Mouse (Mus musculus) hindbrain, embryonic 13.5 days (tissue): Measurements from ENCODE around the gene 9430007A20Rik. TPM values are rescaled to one million over a fixed set of nuclear protein-coding genes. Genes with fewer than 3 reads are reported as not detected.
"Not testable (repeated sequence)": the region's sequence is repeated elsewhere in the genome, so short reads cannot be mapped to it uniquely, and the experiment has no call there.

Experiments
- ATAC-seq: fragments of 200-750 bp; cut with Nextera tagmentation; 2 replicates; pipeline ENCODE4 v1.8.0; 2017; ENCODE audit warnings: moderate TSS enrichment; ENCODE audit not compliant: low FRiP score
- H3K27ac ChIP-seq: fragments of 300-500 bp; sonication (generic); 2 replicates; pipeline ENCODE4 v1.5.1; 2015; ENCODE audit warnings: inconsistent platforms, mild to moderate bottlenecking, moderate library complexity
- H3K27me3 ChIP-seq: fragments of 300-500 bp; sonication (generic); 2 replicates; pipeline ENCODE4 v1.6.1; 2015; ENCODE audit warnings: mild to moderate bottlenecking, inconsistent platforms
- H3K36me3 ChIP-seq: fragments of 300-500 bp; sonication (generic); 2 replicates; pipeline ENCODE4 v1.6.1; 2015; ENCODE audit warnings: mild to moderate bottlenecking, inconsistent platforms
- H3K4me1 ChIP-seq: fragments of 300-500 bp; sonication (generic); replicated peaks from 2 replicates; pipeline ENCODE4 v1.6.1; 2015; ENCODE audit warnings: inconsistent platforms
- H3K4me2 ChIP-seq: fragments of 300-500 bp; sonication (generic); 2 replicates; pipeline ENCODE4 v1.6.1; 2015; ENCODE audit warnings: inconsistent platforms, mild to moderate bottlenecking, moderate library complexity
- H3K4me3 ChIP-seq: fragments of 300-500 bp; sonication (generic); 2 replicates; pipeline ENCODE4 v1.5.1; 2015; ENCODE audit warnings: mild to moderate bottlenecking, inconsistent platforms
- H3K9ac ChIP-seq: fragments of 300-500 bp; sonication (generic); 2 replicates; pipeline ENCODE4 v1.6.1; 2015; ENCODE audit warnings: mild to moderate bottlenecking, inconsistent platforms
- H3K9me3 ChIP-seq: fragments of 300-500 bp; sonication (generic); 2 replicates; pipeline ENCODE4 v1.6.1; 2016; ENCODE audit warnings: inconsistent platforms
- WGBS: fragments of 180-500 bp; shearing (Covaris S2); methylation state at CpG from one replicate; pipeline ENCODE4 v1.1.7; 2015; 5-methylcytosine and 5-hydroxymethylcytosine counted together
- polyA plus RNA-seq: library from polyadenylated mRNA; unstranded; fragments of >200 nt; fragmentation: Nextera tagmentation; extraction: Ambion mirVana; gene quantifications from 2 replicates; pipeline ENCODE4 v1.2.1, GENCODE M21; 2015

Gene 9430007A20Rik
- not detected in 2 replicates for polyA plus RNA-seq

- 80% methylated on average over 5 of the region's 5 CpGs for WGBS
- Histone ChIP-seq H3K4me1 (no peaks in the 10 kb centered on the region), H3K9me3 (peaks cover 48% of the 10 kb centered on the region), H3K27ac (no peak within 1 kb of the TSS), H3K27me3 (no peaks in the 10 kb centered on the region), H3K36me3 (no peaks in the 10 kb centered on the region), H3K4me2 (no peak within 1 kb of the TSS), H3K9ac (no peak within 1 kb of the TSS), H3K4me3 (no peak within 1 kb of the TSS)
- ATAC-seq = no peak
These were observed at the start of gene 9430007A20Rik for GRCm38 (mm10) chr4:144519522-144519921. 9430007A20Rik (plus strand) TSS chr4:144519822.

GRCm38 (mm10) chr4:144493331-144493730, 26.3 kb upstream of the 9430007A20Rik start:
- Histone ChIP-seq H3K36me3 (no peaks in the 10 kb centered on the region), H3K9me3 (peaks cover 49% of the 10 kb centered on the region), H3K4me3 (no peak overlapping the region), H3K9ac (no peak overlapping the region), H3K27ac (no peak overlapping the region), H3K4me2 (no peak overlapping the region), H3K4me1 (no peaks in the 10 kb centered on the region), H3K27me3 (no peaks in the 10 kb centered on the region)
- no peak for ATAC-seq

- Histone ChIP-seq H3K27ac (no peak overlapping the region), H3K4me1 (no peaks in the 10 kb centered on the region), H3K4me3 (no peak overlapping the region), H3K4me2 (no peak overlapping the region), H3K36me3 (no peaks in the 10 kb centered on the region), H3K9ac (no peak overlapping the region), H3K27me3 (no peaks in the 10 kb centered on the region), H3K9me3 (peaks cover 26% of the 10 kb centered on the region)
- no peak for ATAC-seq
- WGBS = 89% methylated on average over 1 of the region's 1 CpGs
These were observed 13.1 kb upstream of the 9430007A20Rik start for GRCm38 (mm10) chr4:144506518-144506917.

GRCm38 (mm10) chr4:144544689-144545088, 25.1 kb downstream of the 9430007A20Rik start:
- WGBS = 77% methylated on average over 1 of the region's 1 CpGs
- H3K27me3 ChIP-seq = no peaks in the 10 kb centered on the region
- no peak overlapping the region for H3K4me2 ChIP-seq
- H3K4me3 ChIP-seq = no peak overlapping the region
- H3K4me1 ChIP-seq = no peaks in the 10 kb centered on the region
- H3K9me3 ChIP-seq = peaks cover 60% of the 10 kb centered on the region
- H3K9ac ChIP-seq = no peak overlapping the region
- H3K36me3 ChIP-seq = no peaks in the 10 kb centered on the region
- no peak for ATAC-seq
- H3K27ac ChIP-seq = no peak overlapping the region

- H3K4me1 ChIP-seq, H3K36me3 ChIP-seq, H3K27me3 ChIP-seq, ATAC-seq, H3K4me3 ChIP-seq, H3K9ac ChIP-seq, H3K27ac ChIP-seq, H3K4me2 ChIP-seq: not testable (repeated sequence)
- 92% methylated on average over 13 of the region's 13 CpGs for WGBS
- H3K9me3 ChIP-seq = peaks cover 65% of the 10 kb centered on the region
These were observed 25.7 kb downstream of the 9430007A20Rik start for GRCm38 (mm10) chr4:144545339-144545738.

GRCm38 (mm10) chr4:144551156-144551555, 31.5 kb downstream of the 9430007A20Rik start:
- Histone ChIP-seq H3K4me3 (no peak overlapping the region), H3K4me1 (no peaks in the 10 kb centered on the region), H3K9me3 (peaks cover 61% of the 10 kb centered on the region), H3K36me3 (no peaks in the 10 kb centered on the region), H3K4me2 (no peak overlapping the region), H3K27me3 (no peaks in the 10 kb centered on the region), H3K27ac (no peak overlapping the region), H3K9ac (no peak overlapping the region)
- ATAC-seq = no peak

GRCm38 (mm10) chr4:144559792-144560191, 40.2 kb downstream of the 9430007A20Rik start:
- no peak overlapping the region for H3K4me2 ChIP-seq
- H3K4me1 ChIP-seq = no peaks in the 10 kb centered on the region
- no peaks in the 10 kb centered on the region for H3K27me3 ChIP-seq
- no peak overlapping the region for H3K27ac ChIP-seq
- peaks cover 67% of the 10 kb centered on the region for H3K9me3 ChIP-seq
- H3K36me3 ChIP-seq = no peaks in the 10 kb centered on the region
- no peak for ATAC-seq
- no peak overlapping the region for H3K9ac ChIP-seq
- H3K4me3 ChIP-seq = no peak overlapping the region

- H3K27ac ChIP-seq = no peak overlapping the region
- H3K4me3 ChIP-seq = no peak overlapping the region
- no peaks in the 10 kb centered on the region for H3K4me1 ChIP-seq
- H3K9me3 ChIP-seq = peaks cover 61% of the 10 kb centered on the region
- ATAC-seq = no peak
- no peaks in the 10 kb centered on the region for H3K36me3 ChIP-seq
- no peaks in the 10 kb centered on the region for H3K27me3 ChIP-seq
- 68% methylated on average over 2 of the region's 2 CpGs for WGBS
- no peak overlapping the region for H3K9ac ChIP-seq
- no peak overlapping the region for H3K4me2 ChIP-seq
These were observed 41.6 kb downstream of the 9430007A20Rik start for GRCm38 (mm10) chr4:144561205-144561604.

- H3K27me3 ChIP-seq = no peaks in the 10 kb centered on the region
- H3K4me2 ChIP-seq = no peak within 1 kb of the TSS
- H3K9ac ChIP-seq = no peak within 1 kb of the TSS
- no peak within 1 kb of the TSS for H3K4me3 ChIP-seq
- no peak within 1 kb of the TSS for H3K27ac ChIP-seq
- 100% methylated on average over 1 of the region's 1 CpGs for WGBS
- H3K4me1 ChIP-seq = no peaks in the 10 kb centered on the region
- no peak for ATAC-seq
- H3K36me3 ChIP-seq = no peaks in the 10 kb centered on the region
- H3K9me3 ChIP-seq = peaks cover 38% of the 10 kb centered on the region
These were observed 45.4 kb downstream of the 9430007A20Rik start, which contains the start of gene Gm13124 for GRCm38 (mm10) chr4:144565034-144565433. Gm13124 (minus strand) TSS chr4:144565134.

GRCm38 (mm10) chr4:144567752-144568151, 48.1 kb downstream of the 9430007A20Rik start:
- ATAC-seq = no peak
- Histone ChIP-seq H3K9ac (no peak overlapping the region), H3K27ac (no peak overlapping the region), H3K9me3 (peaks cover 20% of the 10 kb centered on the region; the same call in 1 of the 2 replicates), H3K27me3 (no peaks in the 10 kb centered on the region), H3K4me2 (no peak overlapping the region), H3K36me3 (no peaks in the 10 kb centered on the region), H3K4me1 (no peaks in the 10 kb centered on the region), H3K4me3 (no peak overlapping the region)

Other genes with a start within 250 kb of the 9430007A20Rik start
- gene Pramel5, start 239.3 kb upstream of the 9430007A20Rik start, polyA plus RNA-seq = not detected in 2 replicates
- gene Gm13128, start 189.6 kb upstream of the 9430007A20Rik start, polyA plus RNA-seq = not detected in 2 replicates
- gene Gm13119, start 161.9 kb upstream of the 9430007A20Rik start, polyA plus RNA-seq = not detected in 2 replicates
- not detected in 2 replicates for gene Pramef20, start 141.9 kb upstream of the 9430007A20Rik start, polyA plus RNA-seq
- not detected in 2 replicates for gene Pramef12, start 111.4 kb upstream of the 9430007A20Rik start, polyA plus RNA-seq
- gene 1700012P22Rik, start 81.0 kb upstream of the 9430007A20Rik start, polyA plus RNA-seq = not detected in 2 replicates
- not detected in 2 replicates for gene Gm9944, start 66.5 kb upstream of the 9430007A20Rik start, polyA plus RNA-seq
- not detected in 2 replicates for gene Aadacl3, start 56.1 kb upstream of the 9430007A20Rik start, polyA plus RNA-seq
- not detected in 2 replicates for gene Gm13124, start 45.3 kb downstream of the 9430007A20Rik start, polyA plus RNA-seq
- not detected in 2 replicates for gene Aadacl4, start 93.9 kb downstream of the 9430007A20Rik start, polyA plus RNA-seq
- not detected in 2 replicates for gene Gm436, start 166.5 kb downstream of the 9430007A20Rik start, polyA plus RNA-seq
- gene Gm13178, start 201.6 kb downstream of the 9430007A20Rik start, polyA plus RNA-seq = not detected in 2 replicates